Mouse (Mus musculus) heart, embryonic 14.5 days (tissue): ENCODE results near the gene Jhy. TPM values are rescaled to one million over a fixed set of nuclear protein-coding genes. Genes with fewer than 3 reads are reported as not detected.

Source experiments
- ATAC-seq: fragments of 200-750 bp; cut with Nextera tagmentation; 2 replicates; pipeline ENCODE4 v1.8.0; 2017; ENCODE audit warnings: low read depth, moderate TSS enrichment; ENCODE audit not compliant: insufficient number of reproducible peaks, insufficient read depth, low FRiP score
- H3K27ac ChIP-seq, 2 experiments: fragments of 200-500 bp in 1 of 2; fragments of 300-500 bp in 1 of 2; sonication (generic) in 1 of 2; replicated peaks in 1 of 2; 2 replicates each; pipeline ENCODE4 v1.5.1; 2012 to 2014; ENCODE audit warnings: low read depth in 2 of 2, low read length in 2 of 2, control low read depth in 1 of 2, mild to moderate bottlenecking in 1 of 2, mixed read lengths in 1 of 2; ENCODE audit not compliant: control insufficient read depth in 1 of 2, insufficient read depth in 1 of 2
- H3K27me3 ChIP-seq: fragments of 300-500 bp; sonication (generic); 2 replicates; pipeline ENCODE4 v1.6.1; 2014; ENCODE audit warnings: mild to moderate bottlenecking, low read length, control low read depth; ENCODE audit not compliant: control insufficient read depth, insufficient read depth
- H3K36me3 ChIP-seq: fragments of 300-500 bp; sonication (generic); 2 replicates; pipeline ENCODE4 v1.6.1; 2014; ENCODE audit warnings: mild to moderate bottlenecking, control low read depth, low read length, mixed read lengths; ENCODE audit not compliant: control insufficient read depth, insufficient read depth
- H3K4me1 ChIP-seq, 2 experiments: fragments of 200-500 bp in 1 of 2; fragments of 300-500 bp in 1 of 2; sonication (generic) in 1 of 2; 2 replicates each; pipeline ENCODE4 v1.6.1; 2012 to 2014; ENCODE audit warnings: low read length in 2 of 2, control low read depth in 1 of 2, mixed read lengths in 1 of 2; ENCODE audit not compliant: control insufficient read depth in 2 of 2, insufficient read depth in 2 of 2
- H3K4me2 ChIP-seq: fragments of 300-500 bp; sonication (generic); 2 replicates; pipeline ENCODE4 v1.6.1; 2014; ENCODE audit warnings: mild to moderate bottlenecking, low read length
- H3K4me3 ChIP-seq, 2 experiments: fragments of 200-500 bp in 1 of 2; fragments of 300-500 bp in 1 of 2; sonication (generic) in 1 of 2; 2 replicates each; pipeline ENCODE4 v1.5.1; 2012 to 2014; ENCODE audit warnings: low read length in 2 of 2, mild to moderate bottlenecking in 2 of 2, control low read depth in 1 of 2, low read depth in 1 of 2, moderate library complexity in 1 of 2; ENCODE audit not compliant: control insufficient read depth in 1 of 2, insufficient read depth in 1 of 2
- H3K9ac ChIP-seq: fragments of 300-500 bp; sonication (generic); 2 replicates; pipeline ENCODE4 v1.6.1; 2014; ENCODE audit warnings: mild to moderate bottlenecking, low read length
- H3K9me3 ChIP-seq: fragments of 300-500 bp; sonication (generic); 2 replicates; pipeline ENCODE4 v1.6.1; 2016; ENCODE audit warnings: low read length, control low read depth; ENCODE audit not compliant: control insufficient read depth
- WGBS: fragments of 180-500 bp; shearing (Covaris S2); extraction: QIAGEN DNeasy Blood & Tissue Kit; methylation state at CpG from one replicate; pipeline ENCODE4 v1.1.7; 2014; 5-methylcytosine and 5-hydroxymethylcytosine counted together
- polyA plus RNA-seq: library from polyadenylated mRNA; unstranded; fragments of >200 nt; fragmentation: Nextera tagmentation; extraction: Ambion mirVana; gene quantifications from 2 replicates; pipeline ENCODE4 v1.2.1, GENCODE M21; 2014

The Jhy gene
- polyA plus RNA-seq, 1 experiment from 2014 or later: not detected

DNA sequence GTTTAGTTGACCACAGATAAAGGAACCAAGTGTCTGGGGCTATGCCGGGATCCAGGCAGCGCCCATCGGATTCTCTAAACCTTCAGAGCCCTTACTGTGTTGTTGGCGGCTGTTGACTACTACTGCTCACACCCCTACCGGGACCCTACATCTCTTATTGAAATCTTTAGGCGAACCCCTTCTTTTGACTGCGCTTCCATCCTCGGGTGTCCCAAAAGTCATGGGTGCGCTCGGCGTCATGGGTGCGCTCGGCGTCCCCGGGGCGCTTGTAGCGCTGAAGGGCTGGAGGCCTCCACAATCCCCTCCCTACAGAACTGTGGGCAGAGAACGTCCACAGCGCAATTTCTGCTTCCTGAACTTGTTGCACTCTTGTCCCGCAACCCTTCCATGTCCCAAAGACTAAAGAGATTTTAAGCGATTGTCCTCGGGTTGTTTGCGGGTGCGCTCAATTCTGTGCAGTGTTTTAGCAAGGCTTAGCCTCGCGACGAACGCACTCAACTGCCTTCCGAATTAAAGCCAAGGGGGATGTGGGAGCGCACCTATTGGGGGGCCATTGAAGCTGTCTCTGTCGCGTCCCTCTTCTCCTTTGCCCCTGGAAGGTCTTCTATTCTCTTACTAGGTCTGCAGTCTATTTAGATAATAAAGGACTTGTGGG is 85.5 kb downstream of the Jhy start:
- no peaks in the 10 kb centered on the region for H3K36me3 ChIP-seq
- no peak overlapping the region for H3K9ac ChIP-seq
- peaks cover 2 to 11% of the 10 kb centered on the region in 2 experiments; a peak in 3 of 4 replicates for H3K4me1 ChIP-seq
- no peak overlapping the region for H3K4me2 ChIP-seq
- H3K27ac ChIP-seq: no peak overlapping the region
- no peaks in the 10 kb centered on the region for H3K9me3 ChIP-seq
- no peak for ATAC-seq
- WGBS: 1% methylated on average over 32 of the region's 32 CpGs
- H3K27me3 ChIP-seq: peaks cover 96% of the 10 kb centered on the region
- peak overlapping the region in 1 of 2 experiments; percentile 29; a peak in 1 of 4 replicates for H3K4me3 ChIP-seq

DNA sequence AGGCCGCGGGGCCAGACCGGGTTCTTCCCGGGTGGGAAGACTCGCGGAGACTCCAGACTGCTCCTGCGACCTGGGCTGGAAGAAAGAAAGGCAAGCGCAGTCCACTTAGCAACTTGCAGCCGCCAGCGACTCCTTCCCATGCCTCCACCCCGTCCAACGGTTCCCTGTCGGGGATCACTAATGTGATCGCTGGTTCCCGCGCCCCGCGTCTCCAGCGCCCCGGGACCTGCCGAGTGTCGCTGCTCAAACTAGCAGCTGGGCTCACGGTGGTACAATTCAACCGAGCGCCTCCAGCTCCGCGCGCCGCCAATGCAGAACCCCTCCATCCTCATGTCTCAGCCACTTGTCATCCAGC is 86.1 kb downstream of the Jhy start:
- no peak for ATAC-seq
- peak overlapping the region; percentile 3 to 29 for H3K4me3 ChIP-seq
- H3K27ac ChIP-seq: no peak overlapping the region
- H3K36me3 ChIP-seq: no peaks in the 10 kb centered on the region
- WGBS: under 1% methylated on average over 29 of the region's 29 CpGs
- H3K4me1 ChIP-seq: peaks cover 2 to 11% of the 10 kb centered on the region in 2 experiments; a peak in 3 of 4 replicates
- H3K27me3 ChIP-seq: peaks cover 97% of the 10 kb centered on the region
- peak overlapping the region; percentile 59 for H3K4me2 ChIP-seq
- H3K9ac ChIP-seq: no peak overlapping the region
- H3K9me3 ChIP-seq: no peaks in the 10 kb centered on the region

DNA sequence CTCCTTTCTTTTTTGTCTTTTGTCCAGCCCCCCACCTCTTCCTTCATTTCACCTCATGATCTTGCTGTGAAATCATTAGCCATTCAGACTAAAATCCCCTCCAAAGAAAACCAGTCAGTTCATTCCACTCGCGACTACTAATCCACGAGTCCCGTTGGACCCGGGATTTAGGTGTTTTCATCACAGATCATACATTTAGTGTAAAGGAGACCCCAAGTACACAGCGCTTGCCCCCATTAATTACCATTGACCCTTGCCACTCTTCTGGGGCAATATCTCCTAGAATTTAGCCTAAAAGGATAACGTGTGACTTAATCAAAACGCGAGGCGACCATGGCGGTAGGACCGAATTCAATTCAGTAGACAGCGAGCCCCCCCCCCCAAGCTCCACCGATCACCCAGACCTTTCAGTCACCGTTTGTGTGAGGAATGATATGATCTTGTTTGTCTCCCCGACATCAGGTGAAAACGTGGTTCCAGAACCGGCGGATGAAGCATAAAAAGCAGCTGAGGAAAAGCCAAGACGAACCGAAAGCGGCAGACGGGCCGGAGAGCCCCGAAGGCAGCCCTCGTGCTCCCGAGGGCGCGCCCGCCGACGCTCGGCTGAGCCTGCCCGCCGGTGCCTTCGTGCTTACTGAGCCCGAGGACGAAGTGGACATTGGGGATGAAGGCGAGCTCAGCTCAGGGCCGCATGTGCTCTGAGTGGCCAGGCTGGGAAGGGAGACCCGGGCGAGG is 86.6 kb downstream of the Jhy start:
- H3K27me3 ChIP-seq: peaks cover 98% of the 10 kb centered on the region
- no peak overlapping the region for H3K27ac ChIP-seq
- peak overlapping the region; percentile 3 to 29 for H3K4me3 ChIP-seq
- no peaks in the 10 kb centered on the region for H3K36me3 ChIP-seq
- H3K4me2 ChIP-seq: peak overlapping the region; percentile 59
- peaks cover 2 to 11% of the 10 kb centered on the region in 2 experiments; a peak in 3 of 4 replicates for H3K4me1 ChIP-seq
- H3K9me3 ChIP-seq: no peaks in the 10 kb centered on the region
- 2% methylated on average over 39 of the region's 42 CpGs for WGBS
- no peak overlapping the region for H3K9ac ChIP-seq
- ATAC-seq: no peak

- 5% methylated on average over 5 of the region's 5 CpGs for WGBS
- no peak for ATAC-seq
- peaks cover 98% of the 10 kb centered on the region for H3K27me3 ChIP-seq
Measured at GRCm38 (mm10) chr9:40876693-40877092, 87.2 kb downstream of the Jhy start.

GRCm38 (mm10) chr9:40876164-40876563 is 87.8 kb downstream of the Jhy start:
- Histone ChIP-seq H3K9me3 (no peaks in the 10 kb centered on the region), H3K4me1 (peaks cover 2 to 11% of the 10 kb centered on the region in 2 experiments; a peak in 3 of 4 replicates), H3K4me3 (no peak overlapping the region), H3K9ac (no peak overlapping the region), H3K36me3 (no peaks in the 10 kb centered on the region), H3K4me2 (no peak overlapping the region), H3K27me3 (peaks cover 98% of the 10 kb centered on the region), H3K27ac (no peak overlapping the region)
- ATAC-seq: no peak
- WGBS: 1% methylated on average over 29 of the region's 29 CpGs

More at GRCm38 (mm10) chr9:40876693-40877092, 87.2 kb downstream of the Jhy start:
- H3K4me3 ChIP-seq: no peak overlapping the region
- H3K4me1 ChIP-seq: peaks cover 2 to 11% of the 10 kb centered on the region in 2 experiments; a peak in 3 of 4 replicates
- no peak overlapping the region for H3K27ac ChIP-seq
- H3K4me2 ChIP-seq: no peak overlapping the region
- no peak overlapping the region for H3K9ac ChIP-seq
- no peaks in the 10 kb centered on the region for H3K36me3 ChIP-seq
- H3K9me3 ChIP-seq: no peaks in the 10 kb centered on the region

- Histone ChIP-seq H3K4me3 (no peak overlapping the region), H3K9ac (no peak overlapping the region), H3K4me1 (peaks cover 2 to 11% of the 10 kb centered on the region in 2 experiments; a peak in 3 of 4 replicates), H3K4me2 (no peak overlapping the region), H3K9me3 (no peaks in the 10 kb centered on the region), H3K27ac (no peak overlapping the region), H3K27me3 (peaks cover 97% of the 10 kb centered on the region), H3K36me3 (no peaks in the 10 kb centered on the region)
- no peak for ATAC-seq
- WGBS: 3% methylated on average over 17 of the region's 17 CpGs
Measured at GRCm38 (mm10) chr9:40875431-40875830, 88.5 kb downstream of the Jhy start.

GRCm38 (mm10) chr9:40874961-40875360 is 89.0 kb downstream of the Jhy start:
- H3K4me1 ChIP-seq: peaks cover 2 to 11% of the 10 kb centered on the region in 2 experiments; a peak in 3 of 4 replicates
- H3K9me3 ChIP-seq: no peaks in the 10 kb centered on the region
- H3K27ac ChIP-seq: no peak overlapping the region
- ATAC-seq: no peak
- WGBS: 9% methylated on average over 4 of the region's 4 CpGs
- no peak overlapping the region for H3K9ac ChIP-seq
- no peaks in the 10 kb centered on the region for H3K36me3 ChIP-seq
- no peak overlapping the region for H3K4me3 ChIP-seq
- peaks cover 97% of the 10 kb centered on the region for H3K27me3 ChIP-seq
- H3K4me2 ChIP-seq: no peak overlapping the region
